Mouse (Mus musculus) embryonic stem cell, embryonic (primary cell): Measurements from ENCODE around the gene Notch2.

Experiments used
- CTCF ChIA-PET, 4 experiments: fragments of 300-600 bp in 2 of 4; fragments of 350-600 bp in 2 of 4; sonication (Branson Sonifier 250); formaldehyde crosslinking; loops; one replicate each; lab custom pipeline; 2022; ENCODE audit warnings: inconsistent platforms in 2 of 4; lab: Charles Lee
- POLR2A ChIA-PET, 4 experiments: fragments of 300-600 bp in 2 of 4; fragments of 350-600 bp in 2 of 4; sonication (Branson Sonifier 250); formaldehyde crosslinking; loops; one replicate each; lab custom pipeline; 2022; ENCODE audit warnings: antibody characterized with exemption in 4 of 4, inconsistent platforms in 1 of 4; lab: Charles Lee

Notch2 gene

DNA sequence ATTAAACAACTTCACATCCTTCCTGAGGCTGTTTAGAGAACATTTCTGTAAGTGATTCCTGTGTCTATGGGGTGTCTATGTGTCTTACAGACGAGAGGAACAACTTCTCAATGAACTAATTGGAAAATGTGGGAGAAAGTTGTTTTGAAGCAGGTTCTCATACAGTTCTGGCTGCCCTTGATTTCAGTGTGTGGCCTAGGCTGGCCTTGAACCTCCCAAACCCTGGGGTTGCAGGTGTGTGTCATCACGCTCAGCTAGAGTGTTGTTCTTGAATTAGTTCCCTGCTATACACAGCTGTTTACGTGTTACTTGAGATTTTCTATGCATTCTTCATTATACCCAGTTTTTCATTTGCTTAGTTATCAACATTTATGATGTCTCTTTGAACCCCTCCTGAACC is 56.5 kb downstream of the Notch2 start:
- POLR2A ChIA-PET = interaction anchor here in 1 of 4 experiments (0.6 to 1.1 kb wide), 3 partner anchors 48 to 1495 kb away, joined by 3 to 4 read pairs (median 3); no protein-coding TSS in a partner anchor
- CTCF ChIA-PET = no interaction called here

DNA sequence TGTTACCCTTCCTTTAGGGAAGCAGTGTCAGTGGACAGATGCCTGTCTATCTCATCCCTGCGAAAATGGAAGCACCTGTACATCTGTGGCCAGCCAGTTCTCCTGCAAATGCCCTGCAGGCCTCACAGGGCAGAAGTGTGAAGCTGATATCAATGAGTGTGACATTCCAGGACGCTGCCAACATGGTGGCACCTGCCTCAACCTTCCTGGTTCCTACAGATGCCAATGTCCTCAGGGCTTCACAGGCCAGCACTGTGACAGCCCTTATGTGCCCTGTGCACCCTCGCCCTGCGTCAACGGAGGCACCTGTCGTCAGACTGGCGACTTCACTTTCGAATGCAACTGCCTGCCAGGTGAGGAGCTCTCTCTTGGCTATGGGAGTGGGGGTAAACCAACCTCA is 59.2 kb downstream of the Notch2 start:
- CTCF ChIA-PET = interaction anchor here in 1 of 4 experiments (0.6 to 1.1 kb wide), 4 partner anchors 9 to 85 kb away, joined by 3 to 4 read pairs (median 3); no protein-coding TSS in a partner anchor
- POLR2A ChIA-PET = interaction anchor here in 2 of 4 experiments (0.9 to 2.1 kb wide), 5 partner anchors 15 to 59 kb away, joined by 3 to 8 read pairs (median 3); partner anchors contain the start of gene Notch2 (in 1 of the 2)

DNA sequence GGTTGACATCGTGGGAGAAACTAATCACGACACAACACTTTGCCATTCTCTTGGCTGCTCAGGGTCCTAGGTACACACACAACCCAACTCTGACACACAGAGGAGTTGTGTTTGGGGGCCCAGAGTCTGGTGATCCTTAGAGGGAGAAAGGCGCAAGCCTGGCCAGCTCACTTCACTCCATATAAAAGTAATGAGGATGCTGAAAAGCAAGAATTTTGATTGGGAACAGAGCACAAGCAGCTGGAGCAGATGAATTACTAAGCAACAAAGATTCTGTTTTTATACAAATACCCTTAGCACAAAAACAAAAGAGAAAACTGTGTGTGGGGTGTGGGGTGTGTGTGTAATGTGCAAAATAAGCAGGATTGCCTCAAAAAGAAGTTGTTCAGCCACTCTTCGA is 60.2 kb downstream of the Notch2 start:
- POLR2A ChIA-PET = interaction anchor here in 1 of 4 experiments (1.2 to 2.1 kb wide), 3 partner anchors 14 to 60 kb away, joined by 3 to 8 read pairs (median 3); partner anchors contain the start of gene Notch2
- CTCF ChIA-PET = interaction anchor here in 3 of 4 experiments (0.6 to 1.1 kb wide), 3 partner anchors 12 to 1124 kb away, joined by 3 to 4 read pairs (median 3); no protein-coding TSS in a partner anchor

DNA sequence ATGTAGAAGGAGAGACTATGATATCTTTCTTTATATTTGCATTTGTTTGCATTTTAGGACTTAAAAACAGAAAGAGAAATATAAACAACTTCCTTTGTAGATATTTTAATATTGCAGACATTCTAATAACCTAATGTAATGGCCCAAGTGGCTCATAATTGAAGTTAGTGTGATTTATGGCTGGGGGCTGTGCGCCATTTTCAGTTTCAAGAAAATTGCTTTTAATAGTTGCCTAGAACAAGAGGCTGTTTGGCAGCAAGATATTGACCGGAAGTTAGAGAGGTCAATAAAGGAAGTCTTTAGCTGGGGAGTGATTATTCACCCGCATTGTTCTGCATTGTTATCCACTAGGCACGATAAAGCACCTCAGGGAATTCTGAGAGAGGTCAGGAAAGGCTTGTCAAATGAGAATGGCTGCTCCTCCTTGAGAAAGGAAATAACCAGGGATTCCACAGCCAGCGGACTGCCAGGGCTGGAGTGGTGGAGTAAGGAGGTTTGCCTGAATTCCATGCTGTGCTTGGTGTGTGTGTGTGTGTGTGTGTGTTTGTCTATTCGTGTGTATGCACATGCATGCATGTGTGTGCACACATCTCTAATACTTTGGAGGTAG is 61.4 kb downstream of the Notch2 start:
- POLR2A ChIA-PET = no interaction called here
- CTCF ChIA-PET = no interaction called here

DNA sequence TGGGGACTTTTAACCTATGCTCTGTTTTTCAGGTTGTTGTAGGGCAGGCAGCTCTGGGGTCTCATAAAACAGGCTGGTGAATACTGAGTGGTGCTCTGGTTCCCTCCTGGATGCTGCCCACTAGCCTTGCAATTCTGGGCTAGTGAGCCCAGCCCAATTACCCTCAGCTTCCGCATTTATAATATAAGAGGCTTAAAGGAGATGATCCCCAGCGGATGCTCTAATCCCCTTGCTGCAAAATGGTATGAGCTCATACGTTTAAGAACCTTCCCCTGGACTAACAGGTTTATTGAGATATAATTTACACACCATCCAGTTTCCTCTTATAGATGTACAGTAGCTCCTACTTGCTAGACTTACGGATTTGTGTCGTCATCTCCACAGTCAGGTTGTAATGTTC is 64.5 kb downstream of the Notch2 start:
- POLR2A ChIA-PET = interaction anchor here in 1 of 4 experiments (0.7 to 1.4 kb wide), 2 partner anchors 8 to 419 kb away, joined by 3 read pairs; no protein-coding TSS in a partner anchor

DNA sequence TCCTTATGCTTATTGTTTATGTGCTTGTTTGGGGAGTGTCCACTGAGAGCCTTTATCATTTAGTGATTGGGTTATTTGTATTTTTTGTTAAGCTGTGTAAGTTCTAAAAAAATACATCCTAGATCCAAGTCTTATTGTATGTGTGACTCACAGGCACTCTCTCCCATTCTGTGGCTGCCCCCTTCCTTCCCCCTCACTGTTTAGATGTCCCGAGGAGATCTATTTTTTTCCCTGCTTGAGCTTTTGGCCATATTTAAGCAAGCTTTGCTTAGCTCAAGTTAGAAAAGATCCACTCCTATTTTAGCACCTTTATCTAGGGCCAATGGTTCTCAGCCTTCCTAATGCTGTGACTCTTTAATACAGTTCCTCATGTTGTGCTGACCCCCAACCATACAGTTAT is 65.5 kb downstream of the Notch2 start:
- ChIA-PET CTCF (no interaction called here), POLR2A (no interaction called here)

More for the DNA sequence above, 64.5 kb downstream of the Notch2 start:
- CTCF ChIA-PET = no interaction called here

DNA sequence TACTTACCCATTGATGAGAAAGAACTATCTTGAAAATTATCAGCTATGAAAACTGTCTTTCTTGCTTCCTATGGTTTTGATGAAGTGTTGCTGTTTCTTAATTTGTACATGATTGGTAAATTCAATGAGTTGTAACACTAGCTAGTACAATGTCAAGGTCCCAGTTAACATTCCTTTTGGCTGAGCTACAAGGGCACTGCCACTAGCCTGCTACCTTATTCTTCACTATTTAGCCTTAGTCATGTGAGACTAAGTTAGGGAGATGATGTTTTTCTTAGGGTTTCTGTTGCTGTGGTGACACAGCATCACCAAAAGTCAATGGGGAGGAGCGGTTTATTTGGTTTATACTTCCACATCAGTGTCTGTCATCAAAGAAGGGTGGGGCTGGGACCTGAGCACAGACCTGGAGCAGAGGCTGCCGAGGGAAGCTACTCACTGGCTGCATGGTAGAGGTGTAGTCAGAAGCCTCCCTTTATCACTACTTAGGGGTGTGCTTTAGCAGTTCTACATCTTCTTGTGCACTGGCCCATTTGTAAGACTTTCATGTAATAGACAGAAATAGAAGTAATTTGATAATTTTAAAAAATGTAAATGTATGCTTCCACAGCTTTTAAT is 66.4 kb downstream of the Notch2 start:
- CTCF ChIA-PET = no interaction called here
- POLR2A ChIA-PET = interaction anchor here in 1 of 4 experiments (0.8 kb wide), 1 partner anchor 180 kb away, joined by 3 read pairs; no protein-coding TSS in a partner anchor

DNA sequence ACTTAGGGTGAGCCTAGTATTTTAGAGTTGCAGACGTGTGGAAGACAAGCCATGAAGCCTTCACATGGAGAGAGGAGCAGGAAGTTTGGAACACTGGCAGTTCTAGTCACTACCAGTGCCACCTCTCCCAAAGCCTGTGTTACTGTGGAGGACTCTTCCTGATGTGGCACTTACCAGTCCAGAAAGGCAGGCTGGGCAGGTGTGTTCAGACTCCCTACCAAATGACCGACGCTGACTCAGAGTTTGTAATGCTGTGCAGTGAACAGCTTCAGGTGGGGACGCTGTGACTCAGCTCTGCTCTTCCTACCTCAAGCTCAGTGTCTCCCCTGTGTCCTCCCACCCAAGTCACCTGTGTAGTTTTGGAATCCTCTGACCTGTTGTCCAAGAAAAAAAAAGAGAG is 67.3 kb downstream of the Notch2 start:
- POLR2A ChIA-PET = interaction anchor here in 1 of 4 experiments (0.6 kb wide), 1 partner anchor 68 kb away, joined by 3 read pairs; the partner anchor contains the start of gene Notch2
- CTCF ChIA-PET = no interaction called here

DNA sequence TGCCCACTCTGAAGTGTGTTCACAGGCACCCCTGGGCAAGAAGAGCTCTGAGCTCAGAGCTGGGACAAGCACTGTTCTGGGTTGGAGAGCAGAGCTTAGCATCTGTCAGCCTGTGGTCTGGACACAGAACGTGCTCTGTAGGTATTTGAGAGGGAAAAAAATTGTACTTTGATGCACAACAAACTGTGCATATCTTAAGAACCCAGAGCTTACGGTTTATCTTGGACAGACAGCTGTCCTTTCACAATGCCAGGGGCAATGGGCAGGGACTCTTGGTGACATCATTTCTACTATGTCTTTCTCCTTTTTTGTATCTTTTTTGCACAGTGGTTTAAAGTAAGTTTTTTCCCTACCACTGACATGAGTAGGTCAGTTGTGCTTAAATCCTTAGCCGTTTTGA is 68.9 kb downstream of the Notch2 start:
- ChIA-PET POLR2A (no interaction called here), CTCF (no interaction called here)

DNA sequence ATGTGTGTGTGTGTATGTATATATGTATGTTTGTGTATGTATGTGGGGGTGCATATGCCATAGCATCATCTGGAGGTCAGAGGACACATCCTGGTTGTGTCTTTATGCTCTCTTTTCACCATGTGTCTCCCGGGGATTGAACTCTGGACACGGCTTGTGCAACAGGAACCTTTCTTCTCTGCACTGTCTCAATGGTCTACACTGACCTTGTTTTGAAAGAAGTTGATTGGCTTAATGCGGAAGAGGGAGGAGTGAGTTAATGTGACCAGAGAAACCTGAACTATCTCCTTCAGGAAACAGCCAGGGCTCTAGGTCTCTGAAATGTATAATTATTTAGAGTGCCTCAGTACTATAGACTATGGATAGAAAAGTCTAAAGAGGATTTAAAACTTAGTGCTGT is 69.6 kb downstream of the Notch2 start:
- CTCF ChIA-PET = no interaction called here
- POLR2A ChIA-PET = no interaction called here

DNA sequence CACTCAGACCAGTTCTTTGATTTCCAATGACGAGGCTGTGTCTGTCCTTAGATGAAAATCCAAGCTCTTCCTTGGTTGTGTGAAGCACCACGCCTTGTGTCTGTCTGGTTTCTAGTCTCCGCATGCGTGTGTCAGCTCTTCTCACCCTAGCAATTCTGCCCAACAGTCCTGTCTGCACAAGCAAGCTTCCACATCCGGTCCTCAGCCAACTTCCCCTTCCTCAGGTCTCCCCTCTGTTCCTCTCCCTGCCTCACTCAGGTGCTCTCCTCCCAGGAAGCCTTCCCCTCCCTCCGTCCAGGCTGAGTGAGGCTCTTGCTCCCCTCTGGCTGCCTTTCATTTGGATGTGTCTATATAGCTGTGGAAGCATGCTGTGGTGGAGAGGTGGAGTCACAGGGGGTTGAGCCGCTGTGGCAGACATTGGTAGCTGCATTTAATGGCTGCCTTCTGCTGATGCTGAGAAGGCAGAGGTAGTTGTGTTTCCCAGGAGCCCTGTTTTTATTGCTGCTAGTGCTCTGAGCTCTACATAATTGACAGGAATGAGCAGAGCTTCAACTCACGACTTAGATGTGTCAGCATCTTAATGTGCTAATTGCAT is 70.8 kb downstream of the Notch2 start:
- ChIA-PET POLR2A (interaction anchor here in 1 of 4 experiments (0.6 to 1.1 kb wide), 2 partner anchors 9 to 113 kb away, joined by 3 to 6 read pairs; no protein-coding TSS in a partner anchor), CTCF (interaction anchor here in 1 of 4 experiments (0.6 kb wide), 1 partner anchor 14 kb away, joined by 4 read pairs; no protein-coding TSS in a partner anchor)

DNA sequence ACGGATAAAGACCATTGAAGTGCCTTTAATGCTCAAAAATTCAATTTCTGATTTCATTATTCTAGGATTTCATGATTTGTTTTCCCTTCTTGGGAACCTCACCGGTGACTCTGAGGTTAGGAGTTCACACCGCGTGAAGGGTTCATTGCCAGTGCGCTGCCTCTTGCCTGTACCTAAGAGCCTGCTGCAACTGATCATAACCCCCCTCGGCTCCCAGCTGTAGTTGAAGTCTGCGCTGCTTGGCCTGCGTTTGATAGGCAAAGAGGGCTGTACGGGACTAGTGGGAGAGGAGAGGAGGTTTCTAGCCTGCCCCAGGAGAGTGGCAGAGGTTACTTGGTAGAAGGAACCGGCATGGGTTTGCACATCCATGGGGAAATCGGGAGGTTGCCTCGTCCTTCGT is 71.5 kb downstream of the Notch2 start:
- ChIA-PET CTCF (no interaction called here), POLR2A (interaction anchor here in 1 of 4 experiments (0.6 to 1.6 kb wide), 3 partner anchors 8 to 114 kb away, joined by 3 to 6 read pairs (median 5); no protein-coding TSS in a partner anchor)

DNA sequence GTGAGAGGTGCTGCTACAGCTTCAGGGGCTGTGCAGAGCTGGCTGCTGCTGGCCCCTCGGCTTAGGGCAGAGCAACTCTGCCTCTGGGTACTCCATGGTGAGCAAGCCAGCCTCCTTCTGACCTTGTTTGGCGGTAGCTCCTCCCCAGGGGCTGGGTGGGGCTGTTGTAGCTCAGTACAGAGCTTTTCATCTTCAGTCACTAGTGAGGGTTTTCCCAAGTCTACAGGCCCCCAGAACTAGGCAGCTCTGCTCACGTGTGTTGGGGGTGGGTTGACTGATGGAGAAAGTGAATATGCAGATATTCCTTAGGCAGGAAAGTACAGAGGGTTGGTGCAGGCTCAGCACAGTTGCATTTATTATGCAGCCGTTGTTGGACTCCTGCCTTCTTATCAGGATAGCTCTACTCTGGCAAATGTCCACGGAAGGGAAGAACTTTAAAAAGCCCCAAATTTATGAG is 72.5 kb downstream of the Notch2 start:
- CTCF ChIA-PET = interaction anchor here in 2 of 4 experiments (0.6 to 1.0 kb wide), 2 partner anchors 13 to 94 kb away, joined by 3 read pairs; no protein-coding TSS in a partner anchor

DNA sequence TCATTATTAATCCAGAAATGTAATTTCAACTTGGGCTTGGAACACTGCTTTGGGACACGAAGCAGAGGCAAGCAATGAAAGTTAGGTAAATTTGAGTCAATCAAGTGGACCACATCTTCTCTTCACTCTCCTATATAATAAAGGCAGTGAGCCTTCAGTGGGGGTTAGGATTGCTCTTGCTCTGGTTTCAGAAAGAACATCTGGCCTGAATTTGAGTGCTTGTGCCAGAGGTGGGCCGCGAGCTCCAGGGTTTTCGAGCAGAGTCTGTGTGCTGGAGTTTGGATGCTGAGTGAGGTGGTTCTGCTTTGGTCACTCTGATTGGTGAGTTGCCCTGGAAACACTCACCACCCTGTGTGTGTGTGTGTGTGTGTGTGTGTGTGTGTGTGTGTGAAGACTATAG is 73.1 kb downstream of the Notch2 start:
- ChIA-PET POLR2A (interaction anchor here in 2 of 4 experiments (0.6 to 1.6 kb wide), 9 partner anchors 9 to 73 kb away, joined by 3 to 10 read pairs (median 4); partner anchors contain the start of gene Notch2 (in 2 of the 2)), CTCF (no interaction called here)

More for the DNA sequence above, 72.5 kb downstream of the Notch2 start:
- POLR2A ChIA-PET = interaction anchor here in 3 of 4 experiments (0.6 to 1.6 kb wide), 11 partner anchors 8 to 73 kb away, joined by 3 to 10 read pairs (median 4); partner anchors contain the start of gene Notch2 (in 2 of the 3)

DNA sequence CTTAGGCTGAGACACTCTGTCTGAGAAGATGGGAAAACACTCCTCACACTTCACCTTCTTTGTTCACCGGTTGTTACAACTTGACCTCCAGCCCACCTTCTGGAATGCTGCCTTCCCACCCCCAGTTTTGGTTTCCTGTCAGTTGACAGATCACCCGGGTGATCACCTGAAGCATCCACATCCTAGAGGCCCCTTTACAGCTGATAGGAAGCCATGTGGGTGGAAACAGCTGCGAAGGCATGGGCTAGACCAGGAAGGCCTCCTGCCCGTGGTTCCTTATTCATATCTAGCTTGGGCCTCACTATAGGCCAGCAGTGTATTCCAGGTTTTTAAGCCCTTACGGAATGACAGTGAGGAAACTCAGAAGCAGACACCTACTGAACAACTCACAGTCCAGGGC is 73.5 kb downstream of the Notch2 start:
- ChIA-PET CTCF (no interaction called here), POLR2A (interaction anchor here in 2 of 4 experiments (0.6 to 1.5 kb wide), 3 partner anchors 9 to 190 kb away, joined by 3 to 9 read pairs (median 3); partner anchors contain the start of gene Notch2 (in 1 of the 2))

DNA sequence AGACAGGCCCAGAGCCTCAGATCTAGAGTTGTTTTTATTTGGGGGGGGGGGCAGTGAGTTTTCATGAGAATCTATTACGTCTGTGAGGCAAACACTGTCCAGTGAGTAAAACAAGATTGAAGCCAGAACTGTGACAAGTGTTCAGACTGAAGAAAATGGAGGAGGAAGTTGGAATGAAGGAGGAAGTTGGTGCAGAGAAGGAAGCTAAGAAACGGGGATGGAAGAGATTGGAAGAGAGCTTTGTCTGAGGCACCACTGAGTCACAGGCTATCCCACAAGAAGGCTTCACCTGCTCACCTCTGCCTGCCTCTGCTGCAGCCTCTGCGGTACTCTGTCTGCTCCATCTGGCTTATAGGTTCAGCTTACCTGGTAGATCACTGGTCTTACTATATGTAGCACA is 74.2 kb downstream of the Notch2 start:
- CTCF ChIA-PET = interaction anchor here in 1 of 4 experiments (0.6 kb wide), 1 partner anchor 208 kb away, joined by 3 read pairs; no protein-coding TSS in a partner anchor
- POLR2A ChIA-PET = interaction anchor here in 2 of 4 experiments (0.6 to 1.0 kb wide), 4 partner anchors 15 to 191 kb away, joined by 3 read pairs; no protein-coding TSS in a partner anchor

DNA sequence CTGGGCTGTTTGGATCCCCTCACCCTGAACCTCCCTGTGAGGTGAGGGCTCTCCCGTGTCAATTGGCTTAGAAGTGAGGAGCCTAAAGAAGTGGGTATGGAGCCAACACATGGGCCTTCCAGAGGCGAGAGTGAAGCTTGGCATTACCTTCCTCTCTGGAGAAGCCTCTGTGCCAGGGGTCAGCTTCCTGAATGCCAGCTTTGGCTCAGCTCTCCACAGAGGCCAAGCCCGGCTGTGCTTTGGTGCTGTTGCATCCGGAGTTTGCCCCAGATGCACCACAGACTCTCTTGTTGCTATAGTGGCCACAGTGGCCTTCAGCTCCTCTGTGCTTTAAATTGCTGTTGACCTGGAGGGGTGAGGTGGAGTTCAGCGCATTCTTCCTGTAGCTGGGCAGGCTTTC is 76.4 kb downstream of the Notch2 start:
- POLR2A ChIA-PET = interaction anchor here in 1 of 4 experiments (0.7 kb wide), 1 partner anchor 929 kb away, joined by 3 read pairs; no protein-coding TSS in a partner anchor
- CTCF ChIA-PET = no interaction called here

DNA sequence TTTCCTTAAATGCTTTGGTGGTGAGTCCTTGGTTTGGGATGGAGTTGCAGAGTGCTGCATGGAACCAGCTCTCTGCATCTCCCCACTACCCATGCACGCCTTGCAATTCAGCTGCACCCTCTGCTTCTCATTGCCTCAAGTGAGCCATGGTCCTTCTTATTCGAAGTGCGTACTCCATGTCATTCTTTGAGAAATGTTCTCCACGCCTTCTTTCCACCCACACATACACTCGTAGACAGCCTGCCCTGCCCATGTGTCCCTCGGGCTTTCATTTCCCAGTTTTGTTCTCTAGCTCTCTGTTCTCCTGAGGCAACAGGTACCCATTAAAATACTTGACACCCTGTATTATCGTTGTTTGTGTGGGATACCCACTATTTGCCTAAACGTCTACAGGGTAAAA is 76.8 kb downstream of the Notch2 start:
- POLR2A ChIA-PET = interaction anchor here in 1 of 4 experiments (0.7 to 1.3 kb wide), 2 partner anchors 14 to 928 kb away, joined by 3 read pairs; no protein-coding TSS in a partner anchor
- CTCF ChIA-PET = no interaction called here
